Mouse (Mus musculus): ENCODE data around the gene Rps2. TPM values are rescaled to one million over a fixed set of nuclear protein-coding genes. Genes with fewer than 3 reads are reported as not detected.
A peak's percentile ranks its signal among the peaks of the same experiment; 100 is the strongest.
"Not testable (repeated sequence)": the region's sequence is repeated elsewhere in the genome, so short reads cannot be mapped to it uniquely, and the experiment has no call there.

Gene Rps2
- 1,350 and 1,469 TPM in 2 replicates for polyA plus RNA-seq (2015; fragmentation: Nextera tagmentation; extraction: Ambion mirVana)

- no peak for ATAC-seq (ENCODE audit: low read depth)
- DNase-seq, result no peak
- H3K9me3 ChIP-seq (replicated peaks), result no peaks in the 10 kb centered on the region
- H3K27me3 ChIP-seq, result no peaks in the 10 kb centered on the region
- peak within 1 kb of the TSS; percentile 87 for H3K9ac ChIP-seq
- H3K36me3 ChIP-seq, result peaks cover 57% of the 10 kb centered on the region
- H3K4me1 ChIP-seq (replicated peaks), result peaks cover 41% of the 10 kb centered on the region
- H3K4me3 ChIP-seq (replicated peaks), result peak within 1 kb of the TSS; percentile 82
- 74% methylated on average over 4 of the region's 4 CpGs for WGBS (ENCODE audit: insufficient replicate concordance)
- peak within 1 kb of the TSS; percentile 87 for H3K4me2 ChIP-seq
- H3K27ac ChIP-seq, result peak within 1 kb of the TSS; percentile 83
Observed at GRCm38 (mm10) chr17:24717943-24718342, at the start of gene Rps2, which contains the start of gene Rnf151. Rps2 (plus strand) TSS chr17:24718116. Rnf151 (minus strand) TSS chr17:24718063.

- H3K9me3 ChIP-seq (replicated peaks); DNase-seq; H3K36me3 ChIP-seq; H3K27me3 ChIP-seq: not testable (repeated sequence)
- Histone ChIP-seq H3K4me2 (peak overlapping the region; percentile 85), H3K4me3 (replicated peaks) (peak overlapping the region; percentile 91), H3K4me1 (replicated peaks) (peaks cover 56% of the 10 kb centered on the region), H3K9ac (peak overlapping the region; percentile 95), H3K27ac (peak overlapping the region; percentile 90)
- WGBS (ENCODE audit: insufficient replicate concordance), result 5% methylated on average over 15 of the region's 15 CpGs
- ATAC-seq (ENCODE audit: low read depth), result peak; percentile 4; the same call in 1 of the 2 replicates
Observed at GRCm38 (mm10) chr17:24669214-24669544, 48.7 kb upstream of the Rps2 start.

GRCm38 (mm10) chr17:24669545-24670245 is 48.2 kb upstream of the Rps2 start, which contains the start of gene Zfp598:
Zfp598 (plus strand) TSS chr17:24669687.
- H3K4me3 ChIP-seq (replicated peaks), result peak within 1 kb of the TSS; percentile 91
- H3K27ac ChIP-seq, result peak within 1 kb of the TSS; percentile 90
- DNase-seq (peak; percentile 91), ATAC-seq (ENCODE audit: low read depth) (peak; percentile 97)
- H3K27me3 ChIP-seq, result no peaks in the 10 kb centered on the region
- peak within 1 kb of the TSS; percentile 85 for H3K4me2 ChIP-seq
- H3K9ac ChIP-seq, result peak within 1 kb of the TSS; percentile 95
- no peaks in the 10 kb centered on the region for H3K9me3 ChIP-seq (replicated peaks)
- peaks cover 3% of the 10 kb centered on the region; the same call in 1 of the 2 replicates for H3K36me3 ChIP-seq
- peaks cover 61% of the 10 kb centered on the region for H3K4me1 ChIP-seq (replicated peaks)
- under 1% methylated on average over 80 of the region's 80 CpGs for WGBS (ENCODE audit: insufficient replicate concordance)

GRCm38 (mm10) chr17:24670246-24670844 is 47.6 kb upstream of the Rps2 start:
- Histone ChIP-seq H3K27me3 (no peaks in the 10 kb centered on the region), H3K9ac (peak overlapping the region; percentile 95), H3K4me3 (replicated peaks) (peak overlapping the region; percentile 91), H3K27ac (peak overlapping the region; percentile 90), H3K36me3 (peaks cover 3% of the 10 kb centered on the region; the same call in 1 of the 2 replicates), H3K9me3 (replicated peaks) (no peaks in the 10 kb centered on the region), H3K4me2 (peak overlapping the region; percentile 85), H3K4me1 (replicated peaks) (peaks cover 65% of the 10 kb centered on the region)
- 5% methylated on average over 8 of the region's 8 CpGs for WGBS (ENCODE audit: insufficient replicate concordance)
- DNase-seq (no peak), ATAC-seq (ENCODE audit: low read depth) (no peak)

GRCm38 (mm10) chr17:24671346-24671745 is 46.6 kb upstream of the Rps2 start:
- no peak for DNase-seq
- H3K9ac ChIP-seq, result peak overlapping the region; percentile 95
- peak overlapping the region; percentile 58 for H3K27ac ChIP-seq
- no peaks in the 10 kb centered on the region for H3K9me3 ChIP-seq (replicated peaks)
- ATAC-seq (ENCODE audit: low read depth), result no peak
- H3K4me3 ChIP-seq (replicated peaks), result peak overlapping the region; percentile 91
- peaks cover 3% of the 10 kb centered on the region; the same call in 1 of the 2 replicates for H3K36me3 ChIP-seq
- no peaks in the 10 kb centered on the region for H3K27me3 ChIP-seq
- peaks cover 73% of the 10 kb centered on the region for H3K4me1 ChIP-seq (replicated peaks)
- WGBS (ENCODE audit: insufficient replicate concordance), result 47% methylated on average over 5 of the region's 5 CpGs
- peak overlapping the region; percentile 85 for H3K4me2 ChIP-seq

- 15% methylated on average over 5 of the region's 5 CpGs for WGBS (ENCODE audit: insufficient replicate concordance)
Observed at GRCm38 (mm10) chr17:24672141-24672540, 45.8 kb upstream of the Rps2 start.

GRCm38 (mm10) chr17:24674277-24674676 is 43.6 kb upstream of the Rps2 start:
- ATAC-seq (ENCODE audit: low read depth), result no peak
- Histone ChIP-seq H3K36me3 (peaks cover 32% of the 10 kb centered on the region), H3K9me3 (replicated peaks) (no peaks in the 10 kb centered on the region), H3K9ac (peak overlapping the region; percentile 35; the same call in 1 of the 2 replicates), H3K27me3 (no peaks in the 10 kb centered on the region), H3K27ac (no peak overlapping the region; the same call in 1 of the 2 replicates), H3K4me3 (replicated peaks) (no peak overlapping the region), H3K4me2 (no peak overlapping the region), H3K4me1 (replicated peaks) (peaks cover 73% of the 10 kb centered on the region)
- no peak for DNase-seq
- WGBS (ENCODE audit: insufficient replicate concordance), result 61% methylated on average over 7 of the region's 7 CpGs

More at GRCm38 (mm10) chr17:24672141-24672540, 45.8 kb upstream of the Rps2 start:
- H3K4me3 ChIP-seq (replicated peaks), result peak overlapping the region; percentile 91
- peaks cover 79% of the 10 kb centered on the region for H3K4me1 ChIP-seq (replicated peaks)
- ATAC-seq (ENCODE audit: low read depth) (peak; percentile 3; the same call in 1 of the 2 replicates), DNase-seq (no peak)
- no peaks in the 10 kb centered on the region for H3K27me3 ChIP-seq
- peak overlapping the region; percentile 10; the same call in 1 of the 2 replicates for H3K9ac ChIP-seq
- no peaks in the 10 kb centered on the region for H3K9me3 ChIP-seq (replicated peaks)
- peak overlapping the region; percentile 51 for H3K27ac ChIP-seq
- H3K4me2 ChIP-seq, result peak overlapping the region; percentile 85
- peaks cover 10% of the 10 kb centered on the region for H3K36me3 ChIP-seq

- peaks cover 59% of the 10 kb centered on the region for H3K4me1 ChIP-seq (replicated peaks)
Observed at GRCm38 (mm10) chr17:24676187-24676586, 41.7 kb upstream of the Rps2 start.

GRCm38 (mm10) chr17:24676877-24677276 is 41.0 kb upstream of the Rps2 start:
- Histone ChIP-seq H3K36me3 (peaks cover 58% of the 10 kb centered on the region), H3K27me3 (no peaks in the 10 kb centered on the region), H3K4me2 (no peak overlapping the region), H3K4me3 (replicated peaks) (no peak overlapping the region), H3K27ac (no peak overlapping the region), H3K9ac (no peak overlapping the region), H3K9me3 (replicated peaks) (no peaks in the 10 kb centered on the region), H3K4me1 (replicated peaks) (peaks cover 52% of the 10 kb centered on the region)
- ATAC-seq (ENCODE audit: low read depth), result no peak
- 88% methylated on average over 5 of the region's 5 CpGs for WGBS (ENCODE audit: insufficient replicate concordance)
- DNase-seq, result no peak

More at GRCm38 (mm10) chr17:24676187-24676586, 41.7 kb upstream of the Rps2 start:
- H3K4me2 ChIP-seq, result no peak overlapping the region
- H3K4me3 ChIP-seq (replicated peaks), result no peak overlapping the region
- 63% methylated on average over 2 of the region's 2 CpGs for WGBS (ENCODE audit: insufficient replicate concordance)
- no peaks in the 10 kb centered on the region for H3K27me3 ChIP-seq
- H3K9ac ChIP-seq, result 0 out of 2 replicates have a peak overlapping the region, but pooled peaks have one; percentile 14
- peaks cover 51% of the 10 kb centered on the region for H3K36me3 ChIP-seq
- 0 out of 2 replicates have a peak overlapping the region, but pooled peaks have one; percentile 1 for H3K27ac ChIP-seq
- H3K9me3 ChIP-seq (replicated peaks), result no peaks in the 10 kb centered on the region
- DNase-seq (peak; percentile 58), ATAC-seq (ENCODE audit: low read depth) (no peak)

GRCm38 (mm10) chr17:24677500-24678080 is 40.3 kb upstream of the Rps2 start:
- H3K9me3 ChIP-seq (replicated peaks), result no peaks in the 10 kb centered on the region
- WGBS (ENCODE audit: insufficient replicate concordance), result 77% methylated on average over 24 of the region's 24 CpGs
- H3K4me2 ChIP-seq, result no peak overlapping the region
- no peak overlapping the region for H3K27ac ChIP-seq
- ATAC-seq (ENCODE audit: low read depth) (peak; percentile 44; the same call in 1 of the 2 replicates), DNase-seq (no peak)
- peaks cover 45% of the 10 kb centered on the region for H3K4me1 ChIP-seq (replicated peaks)
- H3K9ac ChIP-seq, result no peak overlapping the region
- no peaks in the 10 kb centered on the region for H3K27me3 ChIP-seq
- H3K4me3 ChIP-seq (replicated peaks), result no peak overlapping the region
- H3K36me3 ChIP-seq, result peaks cover 65% of the 10 kb centered on the region

- Histone ChIP-seq H3K27me3 (peaks cover 55% of the 10 kb centered on the region), H3K9ac (no peak overlapping the region), H3K4me2 (peak overlapping the region; percentile 77), H3K4me1 (replicated peaks) (peaks cover 34% of the 10 kb centered on the region), H3K36me3 (peaks cover 11% of the 10 kb centered on the region), H3K9me3 (replicated peaks) (no peaks in the 10 kb centered on the region), H3K4me3 (replicated peaks) (0 out of 2 replicates have a peak overlapping the region, but pooled peaks have one; percentile 6), H3K27ac (no peak overlapping the region)
- 33% methylated on average over 16 of the region's 16 CpGs for WGBS (ENCODE audit: insufficient replicate concordance)
- peak; percentile 53 for DNase-seq
- ATAC-seq (ENCODE audit: low read depth), result peak; percentile 51
Observed at GRCm38 (mm10) chr17:24686514-24686913, 31.4 kb upstream of the Rps2 start.
